Mouse (Mus musculus) heart, adult 2 months (tissue): ENCODE results near the gene Rpl13. TPM values are rescaled to one million over a fixed set of nuclear protein-coding genes. Genes with fewer than 3 reads are reported as not detected.
A peak's percentile ranks its signal among the peaks of the same experiment; 100 is the strongest.

ENCODE experiments used
- DNase-seq, 2 experiments: peaks; one replicate each; pipeline ENCODE4 v3.0.0; 2021
- H3K27ac ChIP-seq: fragments of 200-600 bp; 2 replicates; pipeline ENCODE4 v1.8.1; 2022
- H3K27me3 ChIP-seq: fragments of 200-500 bp; 2 replicates; pipeline ENCODE4 v1.6.1; 2012; ENCODE audit warnings: mild to moderate bottlenecking, low read length, inconsistent platforms, mixed read lengths; ENCODE audit not compliant: control insufficient read depth, insufficient read depth
- H3K36me3 ChIP-seq: fragments of 200-500 bp; 2 replicates; pipeline ENCODE4 v1.6.1; 2012; ENCODE audit warnings: low read length, inconsistent platforms; ENCODE audit not compliant: control insufficient read depth, insufficient read depth
- H3K4me1 ChIP-seq: fragments of 200-500 bp; 2 replicates; pipeline ENCODE4 v1.6.1; 2011; ENCODE audit warnings: low read length; ENCODE audit not compliant: control insufficient read depth, insufficient read depth
- H3K4me3 ChIP-seq: fragments of 200-600 bp; 2 replicates; pipeline ENCODE4 v1.8.1; 2022
- H3K79me2 ChIP-seq: fragments of 200-500 bp; replicated peaks from 2 replicates; pipeline ENCODE4 v1.6.1; 2012; ENCODE audit warnings: mild to moderate bottlenecking, inconsistent platforms, low read length, moderate library complexity, mixed read lengths; ENCODE audit not compliant: control insufficient read depth, insufficient read depth
- H3K9ac ChIP-seq: fragments of 200-500 bp; 2 replicates; pipeline ENCODE4 v1.6.1; 2012; ENCODE audit warnings: low read depth, mild to moderate bottlenecking, control low read depth, inconsistent platforms, low read length, mixed read lengths
- CTCF ChIP-seq: fragments of 200-600 bp; IDR thresholded peaks from 2 replicates; pipeline ENCODE4 v1.8.1; 2022; ENCODE audit warnings: antibody characterized with exemption, mild to moderate bottlenecking, moderate library complexity
- EP300 ChIP-seq: fragments of 200-500 bp; IDR thresholded peaks from 2 replicates; pipeline ENCODE4 v1.6.1; 2011; ENCODE audit warnings: low read depth, low read length, control low read depth; ENCODE audit not compliant: insufficient read depth
- POLR2A ChIP-seq: fragments of 200-500 bp; IDR thresholded peaks from 2 replicates; pipeline ENCODE4 v1.6.1; 2011; ENCODE audit warnings: mild to moderate bottlenecking, low read depth, low read length, control low read depth; ENCODE audit not compliant: insufficient read depth
- WGBS: fragments of 180-500 bp; shearing (Covaris S2); methylation state at CpG from one replicate; pipeline ENCODE4 v1.1.7; 2018; 5-methylcytosine and 5-hydroxymethylcytosine counted together
- intact Hi-C: fragments of 180-260 bp; cut with DNase I; formaldehyde crosslinking; loops from one replicate; pipeline ENCODE4 v1.15.1; 2025
- polyA plus RNA-seq: library from polyadenylated mRNA; depleted of rRNA; stranded (reverse); fragments of >200 nt; gene quantifications from 2 replicates; pipeline ENCODE4 v1.2.3, GENCODE M21; 2012
- total RNA-seq, 2 experiments: library from RNA; stranded (reverse); gene quantifications; 2 replicates each; pipeline ENCODE4 v1.2.3; 2021

Rpl13 gene
- total and polyA plus RNA-seq, 3 experiments = 418 to 616 (median 463) TPM

GRCm38 (mm10) chr8:123122059-123122458 lies 19.9 kb downstream of the Rpl13 start:
- Histone ChIP-seq H3K36me3 (no peaks in the 10 kb centered on the region), H3K4me3 (no peak overlapping the region), H3K27me3 (peaks cover 8% of the 10 kb centered on the region), H3K9ac (no peak overlapping the region), H3K4me1 (no peaks in the 10 kb centered on the region; the same call in 1 of the 2 replicates), H3K27ac (no peak overlapping the region), H3K79me2 (no peaks in the 10 kb centered on the region)
- DNase-seq = no peak
- WGBS = 54% methylated on average over 9 of the region's 9 CpGs
- TF ChIP-seq CTCF (no peak), EP300 (no peak), POLR2A (no peak)
- intact Hi-C loops = no loop called here

GRCm38 (mm10) chr8:123122670-123123069 lies 20.5 kb downstream of the Rpl13 start:
- TF ChIP-seq POLR2A (no peak), CTCF (no peak), EP300 (no peak)
- intact Hi-C loops = no loop called here
- no peak for DNase-seq
- H3K4me1 ChIP-seq = no peaks in the 10 kb centered on the region
- no peaks in the 10 kb centered on the region for H3K36me3 ChIP-seq
- no peak overlapping the region for H3K9ac ChIP-seq
- no peak overlapping the region for H3K27ac ChIP-seq
- H3K4me3 ChIP-seq = no peak overlapping the region
- H3K27me3 ChIP-seq = peaks cover 3% of the 10 kb centered on the region; the same call in 1 of the 2 replicates
- H3K79me2 ChIP-seq = no peaks in the 10 kb centered on the region
- WGBS = 61% methylated on average over 5 of the region's 5 CpGs

GRCm38 (mm10) chr8:123126193-123126816 lies 24.2 kb downstream of the Rpl13 start:
- 19% methylated on average over 19 of the region's 19 CpGs for WGBS
- intact Hi-C loops = no loop called here
- Histone ChIP-seq H3K4me3 (no peak overlapping the region), H3K9ac (no peak overlapping the region), H3K36me3 (no peaks in the 10 kb centered on the region), H3K4me1 (peaks cover 2% of the 10 kb centered on the region; the same call in 1 of the 2 replicates), H3K27ac (no peak overlapping the region), H3K79me2 (no peaks in the 10 kb centered on the region), H3K27me3 (no peaks in the 10 kb centered on the region)
- no peak for DNase-seq
- TF ChIP-seq EP300 = no peak
- no peak for TF ChIP-seq CTCF
- TF ChIP-seq POLR2A = no peak

- H3K4me1 ChIP-seq = peaks cover 2% of the 10 kb centered on the region; the same call in 1 of the 2 replicates
- TF ChIP-seq CTCF = no peak
- no peak for TF ChIP-seq EP300
- no peak for TF ChIP-seq POLR2A
- DNase-seq = peak in 1 of 2 experiments; percentile 19
- H3K9ac ChIP-seq = 0 out of 2 replicates have a peak overlapping the region, but pooled peaks have one; percentile 21
- no peak overlapping the region for H3K27ac ChIP-seq
- H3K36me3 ChIP-seq = no peaks in the 10 kb centered on the region
- H3K4me3 ChIP-seq = no peak overlapping the region
- 30% methylated on average over 9 of the region's 9 CpGs for WGBS
- no peaks in the 10 kb centered on the region for H3K27me3 ChIP-seq
- H3K79me2 ChIP-seq = no peaks in the 10 kb centered on the region
- intact Hi-C loops = no loop called here
These were observed 28.9 kb downstream of the Rpl13 start for GRCm38 (mm10) chr8:123131041-123131440.

- TF ChIP-seq CTCF = peak; percentile 19
- TF ChIP-seq POLR2A = no peak
- DNase-seq = no peak
- H3K4me3 ChIP-seq = no peak overlapping the region
- H3K9ac ChIP-seq = no peak overlapping the region
- no peaks in the 10 kb centered on the region for H3K27me3 ChIP-seq
- no peak overlapping the region for H3K27ac ChIP-seq
- H3K36me3 ChIP-seq = no peaks in the 10 kb centered on the region
- intact Hi-C loops = no loop called here
- no peaks in the 10 kb centered on the region for H3K79me2 ChIP-seq
- peaks cover 5% of the 10 kb centered on the region; the same call in 1 of the 2 replicates for H3K4me1 ChIP-seq
- WGBS = 92% methylated on average over 2 of the region's 2 CpGs
These were observed 30.8 kb downstream of the Rpl13 start for GRCm38 (mm10) chr8:123132953-123133352.

- Histone ChIP-seq H3K79me2 (no peaks in the 10 kb centered on the region), H3K4me1 (peaks cover 6% of the 10 kb centered on the region; the same call in 1 of the 2 replicates), H3K27ac (no peak overlapping the region), H3K36me3 (no peaks in the 10 kb centered on the region), H3K27me3 (no peaks in the 10 kb centered on the region), H3K9ac (no peak overlapping the region), H3K4me3 (no peak overlapping the region)
- WGBS = 84% methylated on average over 11 of the region's 11 CpGs
- intact Hi-C loops = no loop called here
- no peak for DNase-seq
- TF ChIP-seq EP300 (no peak), POLR2A (no peak)
These were observed 32.1 kb downstream of the Rpl13 start for GRCm38 (mm10) chr8:123134149-123134713.
